Comparison of ENCODE assay signal across 7 mouse cellular contexts in the genomic region with DNA sequence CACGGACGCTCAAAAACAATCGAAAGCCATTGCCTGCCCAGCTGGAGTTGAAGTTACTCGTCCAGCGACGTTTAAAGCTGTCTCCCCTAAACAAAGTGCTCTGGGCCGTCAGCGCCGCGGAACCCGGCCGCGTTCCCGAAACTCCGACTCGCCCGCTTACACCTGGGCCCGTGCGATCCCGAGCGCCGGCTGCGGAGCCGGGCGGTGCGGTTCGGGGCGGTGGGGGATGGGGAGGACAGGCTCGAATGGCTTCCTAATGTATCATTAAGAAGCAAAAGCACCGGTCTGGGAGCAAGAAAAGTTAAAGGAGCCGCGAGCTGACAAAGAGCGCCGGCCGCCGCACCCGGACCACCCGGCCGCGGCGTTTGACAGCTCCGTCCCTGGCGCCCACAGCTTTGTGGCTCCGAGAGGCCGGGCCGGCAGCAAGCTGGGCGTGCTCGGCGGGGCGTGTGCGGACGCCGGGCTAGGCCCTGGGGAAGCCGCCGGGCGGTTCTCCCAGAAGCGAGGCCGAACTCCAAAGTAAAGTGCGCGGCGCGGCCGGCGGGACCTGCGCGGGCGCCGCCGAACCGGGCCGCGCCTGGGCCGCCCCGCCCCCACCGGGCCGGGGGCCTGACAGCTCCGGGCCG. TPM values are rescaled to one million over a fixed set of nuclear protein-coding genes. Genes with fewer than 3 reads are reported as not detected.
DNase-seq lines count a peak whose midpoint lies in the region; ATAC-seq and TF ChIP-seq lines count a peak whose summit lies in the region.

No protein-coding gene starts in this region.

- H3K9me3 ChIP-seq in intestine, embryonic 15.5 days = no peaks in the 10 kb centered on the region
- H3K9me3 ChIP-seq in midbrain, embryonic 11.5 days (ENCODE audit: control insufficient read depth, low read length) = no peaks in the 10 kb centered on the region

- H3K4me1 ChIP-seq in cortical plate, adult 2 months (ENCODE audit: control insufficient read depth, insufficient read depth, low read length) = peaks cover 3% of the 10 kb centered on the region; the same call in 1 of the 2 replicates
- peaks cover 3% of the 10 kb centered on the region; the same call in 1 of the 2 replicates for H3K4me1 ChIP-seq in intestine, embryonic 15.5 days (replicated peaks)
- H3K4me1 ChIP-seq in midbrain, embryonic 11.5 days (ENCODE audit: control insufficient read depth, insufficient read depth, low read length) = peaks cover 14% of the 10 kb centered on the region; the same call in 1 of the 2 replicates
- H3K4me1 ChIP-seq in spleen, adult 2 months (ENCODE audit: control insufficient read depth, insufficient read depth, insufficient read length) = peaks cover 6% of the 10 kb centered on the region

- under 1% methylated on average over 78 of the region's 78 CpGs for WGBS in intestine, embryonic 15.5 days
- under 1% methylated on average over 56 of the region's 78 CpGs for WGBS in midbrain, embryonic 11.5 days
- WGBS in spleen, adult 2 months = under 1% methylated on average over 73 of the region's 78 CpGs

- peak overlapping the region; percentile 85 for H3K4me3 ChIP-seq in cortical plate, adult 2 months (ENCODE audit: insufficient read depth, low read length)
- H3K4me3 ChIP-seq in gastrocnemius, adult 2 months = peak overlapping the region; percentile 94
- peak overlapping the region; percentile 96 for H3K4me3 ChIP-seq in intestine, embryonic 15.5 days (replicated peaks)
- peak overlapping the region; percentile 99 for H3K4me3 ChIP-seq in midbrain, embryonic 11.5 days (ENCODE audit: low read depth, low read length)
- H3K4me3 ChIP-seq in spleen, adult 2 months (ENCODE audit: extremely low read depth, insufficient read depth, insufficient read length) = peak overlapping the region; percentile 100

- intact Hi-C loops in gastrocnemius, adult 2 months (cut with DNase I) = loop anchor here (5.0 kb wide), 2 partner anchors 61 to 76 kb away; no protein-coding TSS in a partner anchor
- intact Hi-C loops in left cerebral cortex, postnatal 4 days (cut with DNase I) = loop anchor here (10.0 kb wide), 1 partner anchor 73 kb away; no protein-coding TSS in a partner anchor

- H3K9ac ChIP-seq in intestine, embryonic 15.5 days = peak overlapping the region; percentile 93
- peak overlapping the region; percentile 79 for H3K9ac ChIP-seq in midbrain, embryonic 11.5 days (ENCODE audit: low read length)

- no peak for TF ChIP-seq POLR2A in cortical plate, adult 2 months (IDR thresholded peaks at IDR 0.05; ENCODE audit: extremely low read depth, insufficient read depth, low read length)
- no peak for TF ChIP-seq POLR2A in spleen, adult 2 months (IDR thresholded peaks at IDR 0.05; ENCODE audit: low read depth, low read length)

- peak overlapping the region; percentile 69 for H3K4me2 ChIP-seq in intestine, embryonic 15.5 days (replicated peaks)
- peak overlapping the region; percentile 79 for H3K4me2 ChIP-seq in midbrain, embryonic 11.5 days

- peak overlapping the region; percentile 17 for H3K27ac ChIP-seq in cortical plate, adult 2 months (ENCODE audit: insufficient read depth, low read length)
- peak overlapping the region; percentile 99 for H3K27ac ChIP-seq in gastrocnemius, adult 2 months
- peak overlapping the region; percentile 98 for H3K27ac ChIP-seq in intestine, embryonic 15.5 days
- H3K27ac ChIP-seq in midbrain, embryonic 11.5 days (ENCODE audit: low read depth, low read length) = peak overlapping the region; percentile 98
- H3K27ac ChIP-seq in spleen, adult 2 months (ENCODE audit: insufficient read depth, low read length) = peak overlapping the region; percentile 98

- DNase-seq in adrenal gland, adult (ENCODE audit: inconsistent age in 2 of 2, low spot score in 1 of 2) = peak; percentile 71 to 90
- DNase-seq in gastrocnemius, adult 2 months = peak; percentile 83
- peak; percentile 41 for DNase-seq in left cerebral cortex, postnatal 4 days
- DNase-seq in midbrain, embryonic 11.5 days (ENCODE audit: low spot score, missing footprints) = peak; percentile 96
- DNase-seq in spleen, adult 2 months (ENCODE audit: low read depth in 1 of 2, low spot score in 2 of 2) = peak in 1 of 2 experiments; percentile 40

- TF ChIP-seq CTCF in cortical plate, adult 2 months (IDR thresholded peaks at IDR 0.05; ENCODE audit: extremely low read depth, insufficient read depth, low read length) = no peak
- no peak for TF ChIP-seq CTCF in gastrocnemius, adult 2 months (IDR thresholded peaks at IDR 0.05)
- no peak for TF ChIP-seq CTCF in spleen, adult 2 months (IDR thresholded peaks at IDR 0.05; ENCODE audit: extremely low read depth, insufficient read depth, insufficient read length, insufficient replicate concordance)

- no peaks in the 10 kb centered on the region for H3K36me3 ChIP-seq in intestine, embryonic 15.5 days
- no peaks in the 10 kb centered on the region for H3K36me3 ChIP-seq in midbrain, embryonic 11.5 days (ENCODE audit: control insufficient read depth, insufficient read depth, low read length)
- H3K36me3 ChIP-seq in spleen, adult 2 months (ENCODE audit: control insufficient read depth, insufficient read depth, low read length) = no peaks in the 10 kb centered on the region

- peak; percentile 29 for ATAC-seq in intestine, embryonic 15.5 days
- peak; percentile 12 for ATAC-seq in midbrain, embryonic 11.5 days (ENCODE audit: low FRiP score)

- no peaks in the 10 kb centered on the region for H3K27me3 ChIP-seq in intestine, embryonic 15.5 days (replicated peaks)
- H3K27me3 ChIP-seq in midbrain, embryonic 11.5 days (ENCODE audit: control insufficient read depth, insufficient read depth, low read length) = no peaks in the 10 kb centered on the region; the same call in 1 of the 2 replicates
- no peaks in the 10 kb centered on the region for H3K27me3 ChIP-seq in spleen, adult 2 months (ENCODE audit: control insufficient read depth, insufficient read depth, low read length)

RNA-seq across cellular contexts. Expression of a gene that starts 0.8 kb away (rescaled TPM):
- polyA plus RNA-seq in cortical plate, adult 2 months (2012; rRNA removed) = 37.7 and 38.3 TPM in 2 replicates
- total RNA-seq in gastrocnemius, adult 2 months (2021) = 10 to 100 TPM; 41.6 to 42.3 TPM
- 11.5 and 11.8 TPM in 2 replicates for polyA plus RNA-seq in intestine, embryonic 15.5 days (2015; fragmentation: Nextera tagmentation; extraction: Ambion mirVana)
- 100 to 1,000 TPM in 1 of 2 experiments, 10 to 100 TPM in 1; 89.2 to 101 TPM for total RNA-seq in left cerebral cortex, postnatal 4 days (2021)
- 19.2 and 22.3 TPM in 2 replicates for polyA plus RNA-seq in midbrain, embryonic 11.5 days (2014; fragmentation: Nextera tagmentation; extraction: Ambion mirVana)
- 18.9 and 19.2 TPM in 2 replicates for polyA plus RNA-seq in spleen, adult 2 months (2012; rRNA removed)

RNA-seq across cellular contexts. Expression of a gene that starts 18.0 kb away (rescaled TPM):
- polyA plus RNA-seq in cortical plate, adult 2 months (2012; rRNA removed) = 0.08 and 0.21 TPM in 2 replicates
- under 1 TPM in 1 of 2 experiments, not detected in 1; 0.14 TPM for total RNA-seq in gastrocnemius, adult 2 months (2021)
- 0.11 TPM in 1 of 2 replicates, not detected in the other for polyA plus RNA-seq in intestine, embryonic 15.5 days (2015; fragmentation: Nextera tagmentation; extraction: Ambion mirVana)
- not detected for total RNA-seq in left cerebral cortex, postnatal 4 days (2021)
- not detected in 2 replicates for polyA plus RNA-seq in midbrain, embryonic 11.5 days (2014; fragmentation: Nextera tagmentation; extraction: Ambion mirVana)
- polyA plus RNA-seq in spleen, adult 2 months (2012; rRNA removed) = not detected in 2 replicates

Comparison
In these comparisons a context has a peak if more than half of its experiments do, and no peak if none do; other contexts are left out.
1. H3K27ac ChIP-seq: peak in every context shown above with its lines; median percentile 99 in gastrocnemius, adult 2 months; 98 in intestine, embryonic 15.5 days; 98 in midbrain, embryonic 11.5 days; 98 in spleen, adult 2 months; 17 in cortical plate, adult 2 months.